Mouse (Mus musculus) gastrocnemius, adult 2 months (tissue): ENCODE data around the gene Polm. TPM values are rescaled to one million over a fixed set of nuclear protein-coding genes. Genes with fewer than 3 reads are reported as not detected.

Experiments used
- DNase-seq: peaks from one replicate; pipeline ENCODE4 v3.0.0; 2022
- H3K27ac ChIP-seq: fragments of 200-600 bp; 2 replicates; pipeline ENCODE4 v1.8.1; 2022; ENCODE audit warnings: mild to moderate bottlenecking
- H3K4me3 ChIP-seq: fragments of 200-600 bp; 2 replicates; pipeline ENCODE4 v1.8.1; 2022; ENCODE audit warnings: mild to moderate bottlenecking, moderate library complexity
- CTCF ChIP-seq: fragments of 200-600 bp; IDR thresholded peaks from 2 replicates; pipeline ENCODE4 v1.8.1; 2022; ENCODE audit warnings: antibody characterized with exemption, mild to moderate bottlenecking, moderate library complexity
- intact Hi-C: fragments of 180-260 bp; cut with DNase I; formaldehyde crosslinking; loops from one replicate; pipeline ENCODE4 v1.15.1; 2025
- total RNA-seq, 2 experiments: library from RNA; stranded (reverse); gene quantifications; 2 replicates each; pipeline ENCODE4 v1.2.3; 2021

The Polm gene
- total RNA-seq, 2 experiments from 2014 or later: 1.7 to 3.1 TPM

GRCm38 (mm10) chr11:5778481-5778880 lies 59.3 kb downstream of the Polm start:
- DNase-seq: no peak
- peak; percentile 60 for TF ChIP-seq CTCF
- no peak overlapping the region for H3K4me3 ChIP-seq
- intact Hi-C loops: no loop called here
- H3K27ac ChIP-seq: no peak overlapping the region

Other genes starting within 250 kb of the Polm start
- 100 to 1,000 TPM in 1 of 2 experiments, 10 to 100 TPM in 1; 92.2 to 109 TPM for gene Mrps24, start 122.3 kb downstream of the Polm start, total RNA-seq
- gene Urgcp, start 75.6 kb downstream of the Polm start, total RNA-seq: 10 to 100 TPM; 42.2 to 48.9 TPM
- 10 to 100 TPM; 10.7 to 14.0 TPM for gene Dbnl, start 49.5 kb downstream of the Polm start, total RNA-seq
- gene Pgam2, start 34.3 kb downstream of the Polm start, total RNA-seq: 1,000 to 10,000 TPM; 2,835 to 2,943 TPM
- gene Aebp1, start 23.9 kb upstream of the Polm start, total RNA-seq: 10 to 100 TPM; 52.8 to 72.3 TPM
- 10 to 100 TPM; 39.7 to 48.5 TPM for gene Pold2, start 40.3 kb upstream of the Polm start, total RNA-seq
- not detected for gene Myl7, start 60.8 kb upstream of the Polm start, total RNA-seq
- gene Gck, start 112.1 kb upstream of the Polm start, total RNA-seq: 1 to 10 TPM; 1.8 to 7.8 TPM
- gene Ykt6, start 117.7 kb upstream of the Polm start, total RNA-seq: 10 to 100 TPM; 37.0 to 46.7 TPM
- 100 to 1,000 TPM; 108 to 128 TPM for gene Camk2b, start 228.3 kb upstream of the Polm start, total RNA-seq